Mouse (Mus musculus): ENCODE measurements around the gene Pax3.

DNA sequence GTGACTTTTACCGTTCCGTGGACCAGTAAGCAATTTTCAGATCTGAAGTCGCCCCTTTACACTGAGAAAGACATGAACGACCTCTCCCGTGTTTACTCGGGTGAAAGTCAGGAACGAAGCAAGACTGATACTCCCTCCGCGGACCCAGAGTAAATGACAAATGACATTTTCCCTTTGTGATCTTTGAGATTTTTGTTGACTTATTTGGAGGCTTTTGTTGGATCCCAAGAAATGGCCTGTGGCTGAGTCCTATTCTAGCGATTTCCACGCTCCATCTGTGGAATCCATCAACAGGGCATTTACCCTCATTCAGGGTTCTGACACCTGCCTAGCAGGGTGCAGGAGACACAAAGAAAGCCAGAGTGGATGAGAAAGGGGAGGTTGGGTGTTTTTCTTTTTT, 57.6 kb downstream of the Pax3 start:
- TF ChIP-seq CTCF (IDR thresholded peaks at IDR 0.05; ENCODE audit: low read depth) (no peak), EP300 (IDR thresholded peaks at IDR 0.05; ENCODE audit: low read depth) (no peak)
